Mouse (Mus musculus) liver, adult 2 months (tissue): ENCODE measurements at regions not wholly inside any gene's neighbourhood (a gene's known extent, or its start where the extent isn't known, plus 50 kb on each side); places are given as distances from the start of the nearest gene placed in this dataset.

Experiments used
- CTCF ChIP-seq: fragments of 200-500 bp; IDR thresholded peaks from 2 replicates; pipeline ENCODE4 v1.5.1; 2011; ENCODE audit warnings: low read depth, low read length, control low read depth
- POLR2A ChIP-seq: fragments of 200-500 bp; IDR thresholded peaks from 2 replicates; pipeline ENCODE4 v1.6.1; 2011; ENCODE audit warnings: low read length, control low read depth; ENCODE audit not compliant: insufficient read depth; ENCODE audit errors: extremely low read depth

DNA sequence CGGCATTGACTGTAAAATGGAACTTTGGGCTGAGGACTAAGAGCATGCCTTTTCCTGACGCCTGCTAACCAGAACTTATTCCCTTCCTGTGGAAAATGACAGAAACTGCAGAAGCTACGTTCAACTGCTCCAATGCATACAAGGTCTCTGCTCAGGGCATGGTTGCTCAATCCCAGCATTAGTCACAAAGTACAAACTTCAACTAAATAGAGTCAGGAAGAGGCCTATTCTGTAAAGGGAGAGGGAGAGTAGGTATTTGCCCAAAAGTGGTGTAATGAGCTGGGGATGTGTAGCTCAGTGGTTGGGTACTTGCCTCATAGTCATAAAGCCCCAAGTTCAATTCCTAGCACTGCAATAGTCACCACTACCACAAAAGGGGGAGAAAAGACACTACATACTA, 221.7 kb downstream of the Rybp start:
- TF ChIP-seq CTCF (no peak), POLR2A (no peak)
